Mouse (Mus musculus): Measurements from ENCODE around the gene Gm5485. TPM values are rescaled to one million over a fixed set of nuclear protein-coding genes. Genes with fewer than 3 reads are reported as not detected.
A peak's percentile ranks its signal among the peaks of the same experiment; 100 is the strongest.

Gene Gm5485
- polyA plus RNA-seq (2015; fragmentation: Nextera tagmentation; extraction: Ambion mirVana): 0.31 and 0.39 TPM in 2 replicates

DNA sequence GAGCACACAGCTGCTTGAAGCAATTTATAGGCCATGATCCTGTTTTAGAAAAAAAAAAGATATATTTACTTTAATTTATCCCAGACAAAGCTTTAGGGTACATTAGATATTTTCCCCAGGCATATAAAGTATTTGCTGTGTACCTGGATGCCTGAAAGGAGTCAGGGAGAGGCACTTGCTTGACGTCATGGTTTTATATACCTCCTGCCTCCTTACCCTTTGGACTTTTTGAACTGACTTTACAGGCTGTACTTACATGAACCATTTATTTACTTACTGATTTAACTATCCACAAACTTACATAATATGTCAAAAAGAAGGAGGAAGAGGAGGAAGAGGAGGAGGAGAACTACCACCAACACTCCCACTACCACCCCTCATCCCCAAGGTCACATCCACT is at the start of gene Gm5485:
Gm5485 (minus strand) TSS at position 171 of the 400 bp plus-strand sequence.
- Histone ChIP-seq H3K9ac (ENCODE audit: low read depth, low read length) (no peak within 1 kb of the TSS), H3K4me3 (replicated peaks; ENCODE audit: low read depth, low read length) (no peak within 1 kb of the TSS), H3K9me3 (replicated peaks; ENCODE audit: low read length) (no peaks in the 10 kb centered on the region), H3K4me1 (replicated peaks; ENCODE audit: insufficient read depth, low read length) (no peaks in the 10 kb centered on the region), H3K27ac (no peak within 1 kb of the TSS), H3K27me3 (ENCODE audit: insufficient read depth, low read length) (no peaks in the 10 kb centered on the region), H3K36me3 (ENCODE audit: insufficient read depth, low read length) (no peaks in the 10 kb centered on the region), H3K4me2 (ENCODE audit: low read length) (no peak within 1 kb of the TSS)
- WGBS: 65% methylated on average over 1 of the region's 1 CpGs
- no peak for TF ChIP-seq CTCF (IDR thresholded peaks at IDR 0.05; ENCODE audit: low read depth)
- ATAC-seq (replicated peaks; ENCODE audit: low FRiP score, low read depth) (no peak), DNase-seq (ENCODE audit: low spot score) (no peak)

DNA sequence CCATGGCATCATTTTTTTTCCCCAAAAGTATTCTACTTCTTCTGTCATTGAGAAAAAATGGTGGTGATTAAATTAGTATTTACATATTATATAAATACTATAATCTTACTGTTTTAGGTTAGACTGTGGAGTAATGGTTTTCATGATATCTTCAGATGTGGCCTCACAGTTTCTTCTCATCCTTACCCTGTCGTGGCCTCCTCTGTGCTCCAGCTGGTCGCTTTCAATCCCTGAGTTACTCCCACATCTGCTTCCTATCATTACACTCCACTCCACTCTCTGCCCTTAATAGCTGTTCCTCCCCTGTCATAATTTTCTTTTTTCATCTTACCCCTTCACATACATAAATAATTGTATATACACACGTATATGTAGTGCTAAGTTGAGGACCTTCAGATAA is 41.0 kb upstream of the Gm5485 start:
- H3K27ac ChIP-seq: no peak overlapping the region
- H3K9me3 ChIP-seq (replicated peaks; ENCODE audit: low read length): no peaks in the 10 kb centered on the region
- H3K4me3 ChIP-seq (replicated peaks; ENCODE audit: low read depth, low read length): no peak overlapping the region
- TF ChIP-seq CTCF (IDR thresholded peaks at IDR 0.05; ENCODE audit: low read depth): no peak
- no peaks in the 10 kb centered on the region for H3K4me1 ChIP-seq (replicated peaks; ENCODE audit: insufficient read depth, low read length)
- ATAC-seq (replicated peaks; ENCODE audit: low FRiP score, low read depth) (no peak), DNase-seq (ENCODE audit: low spot score) (no peak)
- no peaks in the 10 kb centered on the region for H3K27me3 ChIP-seq (ENCODE audit: insufficient read depth, low read length)
- H3K4me2 ChIP-seq (ENCODE audit: low read length): no peak overlapping the region
- no peaks in the 10 kb centered on the region for H3K36me3 ChIP-seq (ENCODE audit: insufficient read depth, low read length)
- no peak overlapping the region for H3K9ac ChIP-seq (ENCODE audit: low read depth, low read length)
- 44% methylated on average over 3 of the region's 3 CpGs for WGBS

DNA sequence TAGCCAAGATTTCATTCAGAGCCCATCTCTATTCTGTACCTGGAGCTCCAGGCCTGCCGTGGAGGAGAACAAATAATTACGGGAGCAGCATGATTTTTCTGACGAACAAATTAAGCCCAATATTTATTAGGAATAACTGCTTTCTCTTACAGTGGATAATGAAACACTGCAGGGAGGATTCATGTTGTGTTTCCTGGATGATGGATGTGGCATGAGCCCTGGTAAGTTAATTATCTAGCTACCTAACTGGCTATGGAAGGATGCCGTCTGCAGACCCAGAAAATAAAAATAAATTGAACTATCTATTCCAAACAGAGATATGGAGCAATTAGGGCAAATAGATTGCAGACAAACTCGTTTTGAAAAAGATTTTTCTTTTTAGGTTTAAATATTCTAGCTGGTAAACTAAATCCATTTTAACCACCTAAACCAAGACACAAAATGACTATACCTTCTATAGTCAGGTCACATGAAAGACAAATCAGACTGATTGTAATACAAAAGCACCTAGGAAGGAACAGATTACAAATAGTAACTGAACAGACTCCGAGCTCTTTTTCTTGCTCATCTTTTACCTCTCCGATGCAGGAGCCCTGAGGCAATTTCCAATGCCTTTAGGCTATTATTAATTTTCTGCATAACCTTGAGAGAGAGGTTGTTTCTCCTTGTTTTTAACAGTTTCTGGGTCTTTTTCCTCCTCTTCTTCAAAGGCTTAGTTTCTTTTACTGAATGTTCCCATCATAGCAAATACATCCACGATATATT is 34.1 kb upstream of the Gm5485 start:
- ATAC-seq (replicated peaks; ENCODE audit: low FRiP score, low read depth) (no peak), DNase-seq (ENCODE audit: low spot score) (no peak)
- H3K9me3 ChIP-seq (replicated peaks; ENCODE audit: low read length): no peaks in the 10 kb centered on the region
- H3K4me2 ChIP-seq (ENCODE audit: low read length): no peak overlapping the region
- TF ChIP-seq CTCF (IDR thresholded peaks at IDR 0.05; ENCODE audit: low read depth): no peak
- no peak overlapping the region for H3K4me3 ChIP-seq (replicated peaks; ENCODE audit: low read depth, low read length)
- no peaks in the 10 kb centered on the region for H3K4me1 ChIP-seq (replicated peaks; ENCODE audit: insufficient read depth, low read length)
- no peak overlapping the region for H3K27ac ChIP-seq
- H3K36me3 ChIP-seq (ENCODE audit: insufficient read depth, low read length): no peaks in the 10 kb centered on the region
- H3K27me3 ChIP-seq (ENCODE audit: insufficient read depth, low read length): no peaks in the 10 kb centered on the region
- 78% methylated on average over 8 of the region's 8 CpGs for WGBS
- H3K9ac ChIP-seq (ENCODE audit: low read depth, low read length): no peak overlapping the region

DNA sequence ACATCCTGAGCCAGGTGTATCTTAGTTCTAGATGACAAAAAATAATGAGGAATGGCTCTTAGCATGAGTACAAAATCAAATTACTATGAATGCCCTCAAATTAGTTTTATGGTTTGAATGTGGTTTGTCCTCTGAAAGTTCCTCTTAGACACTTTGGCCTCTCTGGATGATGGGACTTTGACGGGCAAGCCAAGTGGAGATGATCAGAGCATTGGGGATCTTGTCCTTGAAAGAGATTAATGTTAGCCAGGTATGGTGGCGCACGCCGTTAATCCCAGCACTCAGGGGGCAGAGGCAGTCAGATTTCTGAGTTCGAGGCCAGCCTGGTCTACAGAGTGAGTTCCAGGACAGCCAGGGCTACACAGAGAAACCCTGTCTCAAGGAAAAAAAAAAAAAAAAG is 32.4 kb upstream of the Gm5485 start:
- DNase-seq (ENCODE audit: low spot score): no peak
- no peak for TF ChIP-seq CTCF (IDR thresholded peaks at IDR 0.05; ENCODE audit: low read depth)
- no peaks in the 10 kb centered on the region for H3K36me3 ChIP-seq (ENCODE audit: insufficient read depth, low read length)
- no peak overlapping the region for H3K9ac ChIP-seq (ENCODE audit: low read depth, low read length)
- H3K4me2 ChIP-seq (ENCODE audit: low read length): no peak overlapping the region
- no peaks in the 10 kb centered on the region for H3K27me3 ChIP-seq (ENCODE audit: insufficient read depth, low read length)
- no peaks in the 10 kb centered on the region for H3K9me3 ChIP-seq (replicated peaks; ENCODE audit: low read length)
- H3K4me3 ChIP-seq (replicated peaks; ENCODE audit: low read depth, low read length): no peak overlapping the region
- no peak overlapping the region for H3K27ac ChIP-seq
- no peaks in the 10 kb centered on the region for H3K4me1 ChIP-seq (replicated peaks; ENCODE audit: insufficient read depth, low read length)
- 93% methylated on average over 5 of the region's 5 CpGs for WGBS
- no peak for ATAC-seq (replicated peaks; ENCODE audit: low FRiP score, low read depth)

DNA sequence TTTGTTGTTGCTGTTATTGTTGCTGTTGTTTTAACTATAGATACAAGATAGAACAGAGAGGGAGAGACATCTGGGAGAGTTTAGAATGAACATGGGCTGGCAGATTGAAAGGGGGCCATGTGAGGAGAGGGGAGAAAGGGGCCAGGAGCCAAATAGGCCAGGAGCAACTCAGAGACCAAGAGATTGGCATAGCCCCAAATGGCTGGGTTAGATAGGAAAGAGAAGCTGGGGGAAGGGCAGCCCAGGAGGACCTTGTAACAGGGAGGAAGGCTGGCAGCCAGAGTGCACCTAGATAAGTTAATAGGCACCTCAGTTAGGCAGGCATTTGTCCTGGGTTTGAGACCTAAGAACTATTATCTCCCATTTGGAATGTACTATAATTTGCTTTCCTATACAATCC is 25.3 kb upstream of the Gm5485 start:
- H3K4me3 ChIP-seq (replicated peaks; ENCODE audit: low read depth, low read length): no peak overlapping the region
- H3K4me1 ChIP-seq (replicated peaks; ENCODE audit: insufficient read depth, low read length): no peaks in the 10 kb centered on the region
- no peak for TF ChIP-seq CTCF (IDR thresholded peaks at IDR 0.05; ENCODE audit: low read depth)
- no peaks in the 10 kb centered on the region for H3K36me3 ChIP-seq (ENCODE audit: insufficient read depth, low read length)
- H3K27me3 ChIP-seq (ENCODE audit: insufficient read depth, low read length): no peaks in the 10 kb centered on the region
- H3K9ac ChIP-seq (ENCODE audit: low read depth, low read length): no peak overlapping the region
- no peaks in the 10 kb centered on the region for H3K9me3 ChIP-seq (replicated peaks; ENCODE audit: low read length)
- no peak overlapping the region for H3K27ac ChIP-seq
- ATAC-seq (replicated peaks; ENCODE audit: low FRiP score, low read depth) (no peak), DNase-seq (ENCODE audit: low spot score) (no peak)
- no peak overlapping the region for H3K4me2 ChIP-seq (ENCODE audit: low read length)

DNA sequence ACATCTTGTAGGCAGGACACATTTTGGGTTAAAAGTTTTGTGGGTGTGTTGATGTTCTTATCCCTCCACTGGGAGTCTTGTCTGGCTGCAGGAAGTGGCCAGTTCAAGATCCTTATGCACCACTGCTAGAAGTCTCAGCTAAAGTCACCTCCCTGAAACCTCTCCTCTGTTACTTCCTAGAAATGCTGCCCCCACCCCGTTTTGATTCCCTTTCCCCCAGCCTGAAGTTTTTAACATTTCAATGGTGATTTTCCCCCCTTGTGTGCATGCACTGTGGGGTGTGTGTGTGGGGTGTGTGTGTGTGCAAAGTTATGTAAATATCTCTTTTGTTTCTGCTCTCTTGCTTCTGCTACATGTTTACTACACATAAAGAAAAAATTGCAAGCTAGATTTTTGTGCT is 23.2 kb upstream of the Gm5485 start:
- Histone ChIP-seq H3K36me3 (ENCODE audit: insufficient read depth, low read length) (no peaks in the 10 kb centered on the region), H3K9ac (ENCODE audit: low read depth, low read length) (no peak overlapping the region), H3K27ac (no peak overlapping the region), H3K9me3 (replicated peaks; ENCODE audit: low read length) (no peaks in the 10 kb centered on the region), H3K4me1 (replicated peaks; ENCODE audit: insufficient read depth, low read length) (no peaks in the 10 kb centered on the region), H3K27me3 (ENCODE audit: insufficient read depth, low read length) (no peaks in the 10 kb centered on the region), H3K4me3 (replicated peaks; ENCODE audit: low read depth, low read length) (no peak overlapping the region), H3K4me2 (ENCODE audit: low read length) (no peak overlapping the region)
- 19% methylated on average over 1 of the region's 1 CpGs for whole genome bisulfite sequencing
- no peak for DNase-seq (ENCODE audit: low spot score)
- TF ChIP-seq CTCF (IDR thresholded peaks at IDR 0.05; ENCODE audit: low read depth): no peak
- ATAC-seq (replicated peaks; ENCODE audit: low FRiP score, low read depth): no peak

DNA sequence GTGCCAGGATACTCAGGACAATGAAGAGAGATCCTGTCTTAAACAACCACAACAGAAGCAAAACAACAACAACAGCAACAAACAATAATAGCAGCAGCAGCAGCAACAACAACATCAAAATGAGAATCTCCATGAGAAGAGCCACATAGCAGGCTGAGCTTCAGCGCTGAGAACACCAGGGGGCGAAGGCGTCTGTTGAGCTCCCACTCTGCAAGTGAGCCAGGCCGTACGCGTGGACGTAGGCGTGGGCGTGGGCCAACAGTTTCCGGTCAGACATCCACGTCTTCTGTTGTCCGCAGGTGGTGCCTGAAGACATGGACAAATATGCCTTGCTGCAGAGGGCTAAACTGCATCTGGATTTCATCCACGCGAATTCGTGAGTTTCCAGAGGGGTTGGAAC is 18.8 kb upstream of the Gm5485 start, which contains the start of gene Morc1:
Morc1 (plus strand) TSS at position 211 of the 400 bp plus-strand sequence.
- ATAC-seq (replicated peaks; ENCODE audit: low FRiP score, low read depth): no peak
- no peaks in the 10 kb centered on the region for H3K27me3 ChIP-seq (ENCODE audit: insufficient read depth, low read length)
- no peak within 1 kb of the TSS for H3K9ac ChIP-seq (ENCODE audit: low read depth, low read length)
- no peaks in the 10 kb centered on the region for H3K9me3 ChIP-seq (replicated peaks; ENCODE audit: low read length)
- no peaks in the 10 kb centered on the region for H3K4me1 ChIP-seq (replicated peaks; ENCODE audit: insufficient read depth, low read length)
- H3K36me3 ChIP-seq (ENCODE audit: insufficient read depth, low read length): no peaks in the 10 kb centered on the region
- no peak for DNase-seq (ENCODE audit: low spot score)
- H3K27ac ChIP-seq: no peak within 1 kb of the TSS
- WGBS: 92% methylated on average over 15 of the region's 15 CpGs
- peak; percentile 15; the same call in 1 of the 2 replicates for TF ChIP-seq CTCF (IDR thresholded peaks at IDR 0.05; ENCODE audit: low read depth)
- no peak within 1 kb of the TSS for H3K4me2 ChIP-seq (ENCODE audit: low read length)
- no peak within 1 kb of the TSS for H3K4me3 ChIP-seq (replicated peaks; ENCODE audit: low read depth, low read length)

Measured in kidney, postnatal 0 days (tissue).